Mouse (Mus musculus) G1E (cell line): Measurements from ENCODE around the gene Irf2bp1. TPM values are rescaled to one million over a fixed set of nuclear protein-coding genes. Genes with fewer than 3 reads are reported as not detected.

Experiments
- ATAC-seq: 2 replicates; pipeline ENCODE4 v1.8.0; 2016; ENCODE audit warnings: mild to moderate bottlenecking; ENCODE audit not compliant: insufficient number of reproducible peaks, poor library complexity, low FRiP score, severe bottlenecking; ENCODE audit errors: extremely low read depth
- DNase-seq: peaks from one replicate; pipeline ENCODE4 v3.0.0; 2012; ENCODE audit warnings: low spot score
- H3K27me3 ChIP-seq: 2 replicates; pipeline ENCODE4 v1.6.1; 2012; ENCODE audit warnings: mild to moderate bottlenecking, low read length, inconsistent platforms; ENCODE audit not compliant: insufficient read depth
- H3K36me3 ChIP-seq: replicated peaks from 2 replicates; pipeline ENCODE3; 2012; ENCODE audit warnings: mild to moderate bottlenecking, inconsistent platforms
- H3K4me1 ChIP-seq: 2 replicates; pipeline ENCODE4 v1.6.1; 2012; ENCODE audit warnings: low read depth, low read length, inconsistent platforms, mixed read lengths; ENCODE audit not compliant: insufficient read depth
- H3K4me3 ChIP-seq: 2 replicates; pipeline ENCODE4 v1.5.1; 2012; ENCODE audit warnings: low read depth, mild to moderate bottlenecking, inconsistent platforms, low read length, moderate library complexity, mixed read lengths
- H3K9me3 ChIP-seq: replicated peaks from 2 replicates; pipeline ENCODE4 v1.6.1; 2012; ENCODE audit warnings: inconsistent platforms
- CTCF ChIP-seq: IDR thresholded peaks from 2 replicates; pipeline ENCODE4 v1.5.1; 2012; ENCODE audit warnings: low read depth, low read length, inconsistent platforms, mixed read lengths
- GATA1 ChIP-seq: IDR thresholded peaks from 2 replicates; pipeline ENCODE4 v1.6.1; 2012; ENCODE audit warnings: borderline replicate concordance, low read length, inconsistent platforms, mixed read lengths
- GATA2 ChIP-seq: IDR thresholded peaks from 2 replicates; pipeline ENCODE4 v1.6.1; 2012; ENCODE audit warnings: low read depth, low read length, inconsistent platforms, borderline replicate concordance
- POLR2AphosphoS5 ChIP-seq: IDR thresholded peaks from 2 replicates; pipeline ENCODE4 v1.6.1; 2012; ENCODE audit warnings: low read depth, low read length, inconsistent platforms; ENCODE audit not compliant: insufficient replicate concordance
- TAL1 ChIP-seq: conservative IDR thresholded peaks from 2 replicates; pipeline ENCODE4 v1.6.1; 2012; ENCODE audit warnings: low read depth, low read length, inconsistent platforms, mixed read lengths
- polyA plus RNA-seq: library from polyadenylated mRNA; stranded (reverse); fragments of >175 nt; gene quantifications from 2 replicates; pipeline ENCODE4 v1.2.3, GENCODE M21; 2012
- total RNA-seq, 2 experiments: library from RNA; stranded (forward) in 1 of 2; stranded (reverse) in 1 of 2; fragments of 200-1000 nt in 1 of 2; fragments of >200 nt in 1 of 2; fragmentation: Nextera tagmentation in 1 of 2; gene quantifications; 2 replicates each; pipeline ENCODE4 v1.2.3; 2014 to 2017

Irf2bp1 gene
- total and polyA plus RNA-seq, 3 experiments, result 13.4 to 105 (median 34.9) TPM

DNA sequence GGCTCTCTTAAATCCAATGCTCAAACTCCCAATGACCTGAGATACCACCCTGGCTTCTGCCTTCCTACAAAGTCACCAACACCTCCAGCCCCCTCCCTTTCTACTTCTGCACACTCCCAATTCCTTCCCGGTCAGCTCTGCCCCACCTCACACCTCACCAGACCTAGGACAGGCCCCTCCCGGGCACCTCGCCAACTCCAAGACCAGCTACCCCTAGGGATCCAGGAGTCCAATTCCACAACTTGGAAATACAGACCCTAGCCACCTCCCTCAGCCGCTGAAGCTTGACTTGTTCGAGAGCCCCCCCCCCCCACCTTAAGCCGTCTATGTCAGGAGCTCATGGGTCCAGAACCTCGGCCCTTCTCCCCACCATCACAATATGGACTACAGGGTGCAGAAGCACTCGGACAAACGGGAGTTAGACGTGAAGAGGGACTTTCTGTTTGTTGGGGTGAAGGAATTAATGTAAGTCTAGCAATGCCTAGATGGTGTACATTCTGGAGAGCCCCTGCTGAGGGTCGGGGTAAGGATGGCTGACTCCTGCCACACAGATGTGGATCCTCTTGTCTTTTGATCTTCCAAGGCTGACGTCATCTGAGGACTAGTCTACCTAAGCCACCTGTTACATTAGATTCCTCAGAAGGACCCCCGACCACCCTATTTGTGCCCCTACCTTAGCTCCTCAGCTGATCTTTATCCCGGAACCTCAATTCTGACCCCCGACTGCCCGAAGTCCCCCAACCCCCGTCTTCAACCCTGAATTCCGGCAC is 18.5 kb downstream of the Irf2bp1 start:
- peaks cover 35% of the 10 kb centered on the region for H3K4me1 ChIP-seq
- peaks cover 13% of the 10 kb centered on the region for H3K36me3 ChIP-seq
- peaks cover 43% of the 10 kb centered on the region for H3K27me3 ChIP-seq
- no peak for TF ChIP-seq GATA2
- TF ChIP-seq CTCF, result no peak
- no peak for DNase-seq
- no peaks in the 10 kb centered on the region for H3K9me3 ChIP-seq
- no peak for ATAC-seq
- no peak overlapping the region for H3K4me3 ChIP-seq

DNA sequence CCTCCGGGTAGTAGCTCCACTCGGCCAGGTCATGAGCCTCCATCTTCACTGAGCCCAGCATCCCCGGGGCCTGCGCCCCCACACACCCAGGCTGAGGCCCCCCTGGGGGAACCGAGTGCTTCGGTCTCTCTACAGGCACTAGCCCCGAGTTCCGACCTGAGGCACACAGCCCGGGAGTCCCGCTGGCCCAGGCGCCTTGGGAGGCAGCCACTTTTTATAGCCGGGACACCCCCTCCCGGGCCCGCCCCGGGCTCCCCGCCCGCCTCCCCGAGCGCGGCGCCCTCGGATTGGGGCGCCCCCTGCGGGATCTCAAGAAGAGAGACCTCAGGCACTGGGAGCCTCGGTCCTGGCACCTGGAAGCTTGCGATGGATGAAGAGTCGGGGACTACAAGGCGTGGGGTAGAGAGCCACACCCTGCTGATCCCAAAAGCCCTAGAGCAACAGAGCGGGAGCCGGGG is 19.5 kb downstream of the Irf2bp1 start, which contains the start of gene Foxa3:
Gene Foxa3, minus strand, starts transcription at position 182 of the 458 bp plus-strand sequence.
- Histone ChIP-seq H3K9me3 (no peaks in the 10 kb centered on the region), H3K27me3 (peaks cover 43% of the 10 kb centered on the region), H3K36me3 (peaks cover 19% of the 10 kb centered on the region), H3K4me3 (peak within 1 kb of the TSS; percentile 98), H3K4me1 (peaks cover 43% of the 10 kb centered on the region)
- DNase-seq, result no peak
- no peak for ATAC-seq
- TF ChIP-seq POLR2AphosphoS5, result no peak
- no peak for TF ChIP-seq GATA2
- no peak for TF ChIP-seq TAL1
- no peak for TF ChIP-seq CTCF
- TF ChIP-seq GATA1, result no peak

DNA sequence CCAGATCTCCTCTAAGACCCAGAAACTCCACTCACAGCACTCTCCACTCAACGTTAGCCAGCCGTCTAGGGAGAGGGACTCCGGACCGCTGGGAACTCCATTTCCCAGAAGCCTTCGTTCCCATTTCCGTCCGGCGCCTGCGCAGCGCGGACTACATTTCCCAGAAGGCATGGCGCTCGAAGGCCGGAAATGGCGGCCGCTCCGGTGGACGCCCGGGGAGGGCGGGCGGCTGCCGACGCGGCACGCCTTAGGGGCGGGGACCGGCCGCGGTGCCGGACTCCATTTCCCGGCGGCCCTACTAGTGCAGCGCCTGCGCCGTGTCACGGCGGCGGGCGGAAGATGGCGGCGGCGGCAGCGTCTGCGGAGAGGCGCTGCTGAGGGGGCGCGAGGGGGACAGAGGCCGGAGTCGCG is 20.3 kb downstream of the Irf2bp1 start, which contains the start of gene Sympk:
Gene Sympk, plus strand, starts transcription at position 282 of the 411 bp plus-strand sequence.
- TF ChIP-seq POLR2AphosphoS5 (no peak), CTCF (no peak), TAL1 (no peak), GATA1 (no peak), GATA2 (no peak)
- peak within 1 kb of the TSS; percentile 98 for H3K4me3 ChIP-seq
- H3K4me1 ChIP-seq, result peaks cover 50% of the 10 kb centered on the region
- H3K9me3 ChIP-seq, result no peaks in the 10 kb centered on the region
- peaks cover 27% of the 10 kb centered on the region for H3K36me3 ChIP-seq
- DNase-seq (peak; percentile 96), ATAC-seq (peak; percentile 89)
- peaks cover 43% of the 10 kb centered on the region for H3K27me3 ChIP-seq

DNA sequence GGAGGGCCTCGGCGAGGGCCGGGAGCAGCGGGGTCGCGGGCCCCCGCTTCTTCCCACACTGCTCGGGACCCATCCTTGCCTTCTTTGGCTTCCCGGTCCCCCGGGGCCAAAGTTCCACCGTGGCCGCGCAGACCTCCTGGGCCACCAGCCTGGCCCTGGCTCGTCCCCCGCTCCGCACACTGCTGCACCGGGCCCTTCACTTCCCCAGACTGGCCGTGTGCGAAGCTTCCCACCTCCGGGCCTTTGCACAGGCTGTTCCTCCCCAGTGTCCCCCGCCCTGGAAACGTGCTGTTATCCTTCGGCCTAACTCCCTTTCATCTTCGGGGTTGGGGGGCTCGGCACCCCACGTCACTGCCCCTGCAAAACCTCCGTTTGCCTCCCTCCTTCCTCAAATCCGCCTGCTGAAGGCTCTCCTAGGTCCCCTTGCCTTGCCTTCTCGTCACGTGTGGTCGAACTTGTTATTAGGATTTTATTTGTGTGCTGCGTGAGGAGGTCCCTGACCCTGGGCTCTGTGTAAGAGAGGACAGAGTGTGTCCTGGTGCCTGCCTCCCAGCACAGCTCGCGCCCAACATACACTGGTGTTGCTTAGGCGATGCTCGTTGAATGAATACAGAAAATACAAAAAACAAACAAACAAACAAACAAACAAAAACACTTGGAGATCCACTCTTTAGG is 20.9 kb downstream of the Irf2bp1 start:
- ATAC-seq (no peak), DNase-seq (peak; percentile 36)
- H3K4me1 ChIP-seq, result peaks cover 50% of the 10 kb centered on the region
- H3K36me3 ChIP-seq, result peaks cover 33% of the 10 kb centered on the region
- peak overlapping the region; percentile 98 for H3K4me3 ChIP-seq
- no peak for TF ChIP-seq POLR2AphosphoS5
- no peak for TF ChIP-seq CTCF
- TF ChIP-seq GATA1, result no peak
- no peak for TF ChIP-seq TAL1
- no peak for TF ChIP-seq GATA2
- peaks cover 39% of the 10 kb centered on the region for H3K27me3 ChIP-seq
- no peaks in the 10 kb centered on the region for H3K9me3 ChIP-seq

DNA sequence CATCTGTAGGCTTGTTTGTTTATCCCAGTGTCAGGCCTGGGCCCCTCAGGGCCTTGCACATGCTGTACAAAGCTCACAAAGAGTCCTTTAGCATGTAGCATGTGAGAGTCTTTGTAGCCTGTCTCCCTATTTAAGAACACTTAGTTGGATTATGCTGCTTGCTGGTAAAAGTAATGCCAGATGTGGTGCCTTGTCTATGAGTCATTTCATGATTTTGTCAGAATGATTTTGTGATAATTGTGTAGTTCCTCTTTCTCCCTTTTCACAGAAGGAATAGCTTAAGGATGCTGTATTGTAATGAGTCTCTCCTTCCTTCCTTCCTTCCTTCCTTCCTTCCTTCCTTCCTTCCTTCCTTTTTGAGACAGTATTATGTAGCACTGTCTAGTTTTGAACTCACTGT is 24.2 kb downstream of the Irf2bp1 start:
- ATAC-seq (no peak), DNase-seq (no peak)
- Histone ChIP-seq H3K9me3 (no peaks in the 10 kb centered on the region), H3K4me3 (no peak overlapping the region), H3K36me3 (peaks cover 65% of the 10 kb centered on the region), H3K4me1 (peaks cover 51% of the 10 kb centered on the region), H3K27me3 (peaks cover 8% of the 10 kb centered on the region)
- no peak for TF ChIP-seq GATA2
- TF ChIP-seq TAL1, result no peak
- no peak for TF ChIP-seq GATA1
- no peak for TF ChIP-seq CTCF
- no peak for TF ChIP-seq POLR2AphosphoS5

DNA sequence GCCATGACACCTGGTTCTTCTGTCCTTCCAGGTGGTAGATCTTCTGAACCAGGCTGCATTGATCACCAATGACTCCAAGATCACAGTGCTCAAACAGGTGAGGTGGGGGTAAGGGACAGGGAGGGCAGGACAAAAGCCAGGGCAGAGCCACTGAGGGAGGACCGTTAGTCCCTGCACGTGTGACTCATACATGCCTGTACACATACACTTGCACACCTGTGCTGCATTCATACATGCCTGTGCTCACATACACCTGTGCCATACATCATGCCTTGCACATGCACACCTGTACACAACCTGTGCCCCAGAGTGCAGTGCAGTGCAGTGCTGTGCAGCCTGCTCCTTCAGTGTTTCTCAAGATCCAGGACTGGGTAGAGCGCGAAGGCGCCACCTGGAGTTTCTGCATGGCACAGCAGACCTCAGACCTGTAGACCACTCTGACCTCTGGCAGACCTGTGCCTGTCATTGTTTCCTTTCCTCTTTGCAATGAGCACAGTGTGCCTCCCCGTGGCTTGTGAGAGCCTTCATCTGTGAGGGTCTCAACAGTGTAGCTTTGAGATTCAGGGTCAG is 25.3 kb downstream of the Irf2bp1 start:
- peaks cover 45% of the 10 kb centered on the region for H3K4me1 ChIP-seq
- peak; percentile 32 for DNase-seq
- H3K27me3 ChIP-seq, result no peaks in the 10 kb centered on the region
- H3K36me3 ChIP-seq, result peaks cover 77% of the 10 kb centered on the region
- ATAC-seq, result peak; percentile 45; the same call in 1 of the 2 replicates
- TF ChIP-seq GATA1 (no peak), POLR2AphosphoS5 (0 out of 2 replicates have a peak, but pooled peaks have one; percentile 74), GATA2 (no peak), TAL1 (no peak), CTCF (peak; percentile 85)
- peak overlapping the region; percentile 10; the same call in 1 of the 2 replicates for H3K4me3 ChIP-seq
- H3K9me3 ChIP-seq, result no peaks in the 10 kb centered on the region
